Mouse (Mus musculus): ENCODE results near the gene Nipsnap3a.

GRCm38 (mm10) chr4:53009871-53010270 is 20.8 kb downstream of the Nipsnap3a start:
- TF ChIP-seq POLR2A (IDR thresholded peaks at IDR 0.05; ENCODE audit: low read depth, low read length) (no peak), CTCF (IDR thresholded peaks at IDR 0.05; ENCODE audit: borderline replicate concordance, insufficient read depth, low read length) (no peak)

All from embryonic fibroblast, embryonic 13.5 days (primary cell).